Mouse (Mus musculus) olfactory bulb, adult 2 months (tissue): ENCODE results near the gene Ppp1r12b. TPM values are rescaled to one million over a fixed set of nuclear protein-coding genes. Genes with fewer than 3 reads are reported as not detected.

ENCODE experiments used
- H3K27ac ChIP-seq: fragments of 200-500 bp; 2 replicates; pipeline ENCODE4 v1.5.1; 2012; ENCODE audit warnings: low read depth, low read length; ENCODE audit not compliant: insufficient read depth
- H3K4me1 ChIP-seq: fragments of 200-500 bp; 2 replicates; pipeline ENCODE4 v1.6.1; 2012; ENCODE audit warnings: low read length; ENCODE audit not compliant: control insufficient read depth, insufficient read depth
- H3K4me3 ChIP-seq: fragments of 200-500 bp; 2 replicates; pipeline ENCODE4 v1.5.1; 2012; ENCODE audit warnings: mild to moderate bottlenecking, low read depth, low read length, moderate library complexity; ENCODE audit not compliant: insufficient read depth
- CTCF ChIP-seq: fragments of 200-500 bp; IDR thresholded peaks from 2 replicates; pipeline ENCODE4 v1.5.1; 2012; ENCODE audit warnings: low read depth, mild to moderate bottlenecking, low read length, moderate library complexity; ENCODE audit not compliant: insufficient read depth
- POLR2A ChIP-seq: fragments of 200-500 bp; IDR thresholded peaks from 2 replicates; pipeline ENCODE4 v1.6.1; 2012; ENCODE audit warnings: mild to moderate bottlenecking, low read depth, low read length, moderate library complexity; ENCODE audit not compliant: insufficient read depth
- WGBS: fragments of 180-500 bp; shearing (Covaris S2); methylation state at CpG from one replicate; pipeline ENCODE4 v1.1.7; 2018; 5-methylcytosine and 5-hydroxymethylcytosine counted together
- polyA plus RNA-seq: library from polyadenylated mRNA; stranded (reverse); fragments of >200 nt; gene quantifications from 2 replicates; pipeline ENCODE4 v1.2.4, GENCODE M21; 2012; ENCODE audit warnings: low replicate concordance; ENCODE audit not compliant: missing spikeins, insufficient read depth, insufficient read length

The Ppp1r12b gene
- polyA plus RNA-seq, 1 experiment: 34.2 TPM

DNA sequence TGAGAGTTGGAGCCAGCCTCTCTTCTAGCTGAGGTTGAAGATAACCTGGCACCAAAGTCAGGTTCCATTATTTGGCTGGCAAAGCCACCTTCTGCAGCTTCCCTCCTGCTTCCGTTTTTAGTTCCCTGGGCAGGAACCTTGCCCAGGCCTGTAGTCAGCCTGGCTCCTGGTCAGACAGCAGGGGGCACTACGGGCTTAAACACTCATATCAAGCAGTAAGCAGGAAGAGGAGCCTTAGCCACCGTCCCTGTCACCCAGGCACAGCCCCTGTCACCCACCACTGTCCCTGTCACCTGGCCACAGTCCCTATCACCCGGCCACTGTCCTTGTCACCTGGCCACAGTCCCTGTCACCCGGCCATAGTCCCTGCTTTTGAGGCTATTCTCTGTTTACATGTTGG, 230.5 kb downstream of the Ppp1r12b start:
- Histone ChIP-seq H3K27ac (no peak overlapping the region), H3K4me3 (no peak overlapping the region), H3K4me1 (0 out of 2 replicates have a peak, but pooled peaks cover 3% of the 10 kb centered on the region)
- TF ChIP-seq CTCF: 0 out of 2 replicates have a peak, but pooled peaks have one; percentile 19
- no peak for TF ChIP-seq POLR2A
- 53% methylated on average over 5 of the region's 5 CpGs for WGBS

DNA sequence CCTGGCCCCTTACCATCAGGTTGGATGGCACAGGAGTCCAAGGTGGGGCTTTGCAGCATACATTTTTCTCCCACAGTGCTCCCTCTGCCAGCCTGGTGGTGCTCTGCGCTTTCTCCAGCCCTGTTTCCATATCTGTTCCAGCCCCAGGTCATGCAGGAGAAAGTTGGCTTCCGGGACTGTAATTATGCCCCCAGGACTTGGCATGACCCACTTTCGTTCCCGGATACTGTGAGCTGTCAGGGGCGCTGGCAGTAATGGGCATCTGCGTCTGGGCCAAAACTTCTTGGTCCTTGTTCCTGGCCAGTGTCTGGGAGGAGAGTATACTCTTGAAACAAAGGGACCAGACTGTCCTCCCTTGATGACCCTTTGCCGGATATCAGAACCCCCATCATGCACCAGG, 232.9 kb downstream of the Ppp1r12b start:
- Histone ChIP-seq H3K4me1 (peaks cover 15% of the 10 kb centered on the region), H3K4me3 (no peak overlapping the region), H3K27ac (no peak overlapping the region)
- TF ChIP-seq CTCF (no peak), POLR2A (no peak)
- WGBS: 50% methylated on average over 7 of the region's 7 CpGs

DNA sequence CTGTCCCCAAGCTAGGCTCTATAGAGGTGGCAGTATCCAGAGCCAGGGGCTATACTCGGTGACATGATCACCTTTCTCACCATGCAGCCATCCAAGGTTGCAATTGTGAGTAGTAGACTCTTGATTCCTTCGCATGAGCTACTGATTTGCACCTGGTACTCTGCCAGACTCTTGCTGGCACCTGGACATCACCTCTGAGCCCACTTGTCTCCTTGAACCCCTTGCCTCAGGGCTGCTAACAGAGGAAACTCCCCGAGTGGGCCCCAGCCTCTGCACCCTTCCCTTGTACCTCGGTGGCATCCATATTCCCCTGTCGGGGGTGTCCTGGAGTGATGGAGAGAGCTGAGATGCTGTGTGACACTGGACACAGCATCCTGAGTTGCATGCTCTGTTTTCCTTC, 234.3 kb downstream of the Ppp1r12b start:
- WGBS: 89% methylated on average over 5 of the region's 5 CpGs
- H3K27ac ChIP-seq: no peak overlapping the region
- H3K4me3 ChIP-seq: no peak overlapping the region
- peaks cover 15% of the 10 kb centered on the region for H3K4me1 ChIP-seq
- no peak for TF ChIP-seq POLR2A
- TF ChIP-seq CTCF: no peak

DNA sequence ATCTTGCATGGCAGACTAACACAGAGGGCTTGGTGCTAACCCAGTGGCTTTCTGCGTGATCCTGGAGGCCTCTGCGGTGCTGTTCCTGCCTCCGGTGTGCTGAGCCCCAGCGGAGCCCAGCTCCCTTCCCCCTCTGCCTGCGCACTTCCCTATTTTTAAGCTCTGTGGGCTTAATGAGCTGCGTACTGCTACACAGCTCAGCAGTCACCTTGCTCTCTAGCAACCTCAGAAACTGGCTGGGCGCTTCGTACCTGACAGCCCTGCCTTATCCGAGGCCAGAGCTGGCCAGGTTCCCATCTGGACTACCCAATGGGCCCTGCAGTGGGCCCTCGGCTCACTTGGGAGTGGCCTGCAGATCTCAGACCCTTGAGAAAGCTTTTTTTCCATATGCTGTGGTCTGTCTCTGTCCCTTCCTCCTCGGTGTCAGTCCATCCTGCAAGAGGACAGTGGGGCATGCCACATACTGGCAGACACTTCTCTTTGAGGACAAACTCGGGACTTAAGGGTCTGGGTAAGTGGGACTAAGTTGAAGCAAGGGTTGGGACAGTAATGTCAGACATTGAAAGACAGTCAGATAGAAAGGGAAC, 235.9 kb downstream of the Ppp1r12b start:
- no peak overlapping the region for H3K4me3 ChIP-seq
- TF ChIP-seq CTCF: no peak
- TF ChIP-seq POLR2A: no peak
- peaks cover 15% of the 10 kb centered on the region for H3K4me1 ChIP-seq
- 52% methylated on average over 12 of the region's 12 CpGs for WGBS
- H3K27ac ChIP-seq: no peak overlapping the region

DNA sequence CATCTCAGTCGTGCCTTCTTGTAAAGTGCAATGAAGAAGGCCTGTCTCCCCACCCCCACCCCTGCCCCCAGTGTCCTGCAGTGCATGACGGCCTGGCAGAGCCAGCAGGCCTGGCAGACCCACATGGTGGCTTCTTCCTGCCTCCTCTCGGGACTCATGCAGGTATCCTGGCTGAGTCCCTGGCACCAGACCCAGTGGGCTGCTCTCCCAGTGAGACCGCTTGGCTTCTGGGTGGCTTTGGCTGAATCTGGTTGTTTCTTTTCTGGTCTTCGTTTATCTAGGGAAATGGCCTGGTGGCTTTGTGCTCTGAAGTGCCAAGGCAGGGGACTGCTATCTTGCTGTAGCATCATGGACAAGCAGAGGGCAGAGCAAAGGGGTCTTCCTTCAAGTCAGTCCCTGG, 240.7 kb downstream of the Ppp1r12b start:
- TF ChIP-seq CTCF (no peak), POLR2A (no peak)
- Histone ChIP-seq H3K27ac (no peak overlapping the region), H3K4me3 (no peak overlapping the region), H3K4me1 (peaks cover 12% of the 10 kb centered on the region)
- WGBS: 64% methylated on average over 5 of the region's 5 CpGs

DNA sequence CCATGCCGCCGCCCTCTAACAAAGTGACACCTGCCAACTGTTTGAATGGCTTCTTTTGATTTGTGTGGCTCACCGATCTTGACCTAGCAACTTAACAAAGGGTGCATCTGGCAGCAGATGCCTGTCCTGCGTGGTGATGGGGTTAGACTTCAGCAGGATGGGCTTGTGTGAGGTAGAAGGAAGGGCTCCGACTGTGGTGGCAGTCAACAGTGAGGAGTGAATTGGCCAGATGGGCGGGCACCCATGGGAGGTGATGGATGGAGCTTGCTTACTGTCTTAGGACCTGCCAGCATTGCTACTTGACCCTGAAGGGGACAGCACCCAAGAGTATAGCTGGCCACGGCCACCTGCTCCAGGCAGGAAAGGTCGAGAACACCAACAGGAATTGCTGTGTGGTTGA, 241.6 kb downstream of the Ppp1r12b start:
- Histone ChIP-seq H3K4me1 (peaks cover 12% of the 10 kb centered on the region), H3K4me3 (no peak overlapping the region), H3K27ac (no peak overlapping the region)
- WGBS: 79% methylated on average over 8 of the region's 8 CpGs
- TF ChIP-seq CTCF: no peak
- TF ChIP-seq POLR2A: no peak

DNA sequence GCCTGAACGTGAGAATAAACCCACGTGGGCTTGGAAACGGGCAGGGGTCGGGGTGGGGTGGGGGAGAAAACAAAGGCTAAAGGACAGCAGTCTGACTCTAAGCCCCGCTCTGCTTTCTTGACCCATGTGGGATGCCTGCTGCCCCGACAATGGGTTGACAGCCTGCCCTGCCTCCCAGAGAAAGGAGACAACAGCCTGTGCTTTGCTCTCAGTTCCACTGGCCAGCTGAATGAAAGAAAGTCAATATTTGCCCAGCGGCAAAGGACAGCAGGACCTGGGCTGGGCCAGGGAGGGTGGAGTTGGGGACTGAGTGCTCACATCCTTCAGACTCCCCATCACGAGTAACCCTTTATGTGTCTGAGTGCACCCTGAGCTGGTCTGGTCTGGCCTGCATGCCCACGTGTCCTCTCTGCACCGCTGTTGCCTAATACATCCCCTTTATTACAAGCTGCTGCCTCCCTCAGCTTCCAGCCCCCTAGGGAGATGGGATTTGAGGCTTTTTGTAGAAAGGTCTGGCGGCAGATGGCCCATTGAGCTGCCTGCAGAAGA, 242.2 kb downstream of the Ppp1r12b start:
- Histone ChIP-seq H3K4me3 (no peak overlapping the region), H3K4me1 (peaks cover 17% of the 10 kb centered on the region), H3K27ac (no peak overlapping the region)
- TF ChIP-seq CTCF: no peak
- TF ChIP-seq POLR2A: no peak
- WGBS: 55% methylated on average over 11 of the region's 11 CpGs

DNA sequence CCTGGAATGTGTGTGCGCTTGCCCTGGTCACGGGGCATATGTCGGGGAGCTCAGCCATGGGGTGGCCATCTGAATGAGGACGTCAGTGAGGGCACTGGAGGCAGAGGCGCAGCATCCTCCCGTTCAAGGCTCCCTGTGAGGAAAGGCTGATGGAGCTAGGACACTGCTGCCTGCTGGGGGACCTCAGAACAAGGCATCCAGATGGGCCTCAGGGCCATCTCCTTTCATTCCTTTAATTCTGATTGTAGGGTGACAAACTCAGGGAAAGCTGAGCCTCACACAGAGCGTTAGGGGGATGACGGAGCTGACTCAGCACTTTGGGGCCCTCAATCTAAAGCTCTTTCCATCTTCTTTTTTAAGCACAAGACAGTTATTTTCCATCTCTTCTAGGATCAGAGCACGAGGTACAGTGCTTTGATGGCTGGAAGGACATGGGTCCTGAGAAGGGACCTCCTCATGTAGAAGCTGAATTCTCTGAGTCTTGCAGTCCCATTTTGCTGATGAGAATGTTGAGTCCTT, 242.9 kb downstream of the Ppp1r12b start:
- Histone ChIP-seq H3K27ac (no peak overlapping the region), H3K4me3 (no peak overlapping the region), H3K4me1 (peaks cover 20% of the 10 kb centered on the region)
- WGBS: 83% methylated on average over 9 of the region's 9 CpGs
- no peak for TF ChIP-seq CTCF
- TF ChIP-seq POLR2A: no peak

DNA sequence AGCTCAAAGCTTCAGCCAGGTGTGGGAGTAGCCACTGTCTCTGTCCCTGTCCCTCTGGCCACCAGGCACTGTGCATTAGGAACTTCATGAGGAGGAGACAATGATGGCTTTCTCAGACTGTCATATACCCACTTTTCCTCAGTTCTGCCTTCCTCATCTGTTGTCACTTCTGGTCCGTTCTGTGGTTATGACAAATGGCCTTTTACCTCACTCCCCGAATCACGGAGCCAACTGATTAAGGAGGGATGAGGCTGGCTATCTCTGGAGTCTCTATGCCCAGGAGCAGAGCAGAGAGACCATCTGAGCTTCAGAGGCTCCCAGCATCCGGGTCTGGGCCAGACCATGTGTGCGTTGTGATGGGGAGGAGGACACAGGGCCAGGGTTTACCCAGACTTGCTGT, 244.1 kb downstream of the Ppp1r12b start:
- H3K4me3 ChIP-seq: no peak overlapping the region
- 93% methylated on average over 5 of the region's 5 CpGs for WGBS
- no peak for TF ChIP-seq POLR2A
- TF ChIP-seq CTCF: no peak
- H3K27ac ChIP-seq: no peak overlapping the region
- peaks cover 20% of the 10 kb centered on the region for H3K4me1 ChIP-seq
